Mouse (Mus musculus) stomach, postnatal 0 days (tissue): Measurements from ENCODE around the gene Ggt5.

Source experiments
- CTCF ChIP-seq: IDR thresholded peaks from 2 replicates; pipeline ENCODE4 v1.5.1; 2016; ENCODE audit warnings: antibody characterized with exemption, low read depth, mild to moderate bottlenecking, moderate library complexity
- EP300 ChIP-seq: optimal IDR thresholded peaks from 2 replicates; pipeline ENCODE3; 2016; ENCODE audit warnings: antibody characterized with exemption

DNA sequence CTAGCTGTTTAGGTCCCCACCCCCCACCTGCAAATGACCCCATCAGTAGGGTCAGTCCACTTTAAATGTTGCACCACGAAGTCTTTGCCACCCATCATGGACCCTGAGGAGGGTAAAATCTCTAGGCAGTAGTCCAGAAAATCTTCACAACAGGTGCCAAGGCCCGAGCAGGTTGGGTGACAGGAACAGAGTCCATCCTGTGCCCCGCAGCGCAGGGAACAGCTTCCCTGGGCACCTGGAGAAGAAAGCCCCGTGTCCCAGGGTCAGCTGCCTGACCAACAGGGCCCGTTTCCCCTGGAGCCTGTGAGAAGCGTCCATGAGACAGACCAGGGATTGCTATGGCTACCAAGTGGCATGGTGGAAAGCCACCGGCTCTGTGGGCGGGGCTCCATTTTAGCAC, 53.3 kb downstream of the Ggt5 start:
- no peak for TF ChIP-seq CTCF
- TF ChIP-seq EP300 = no peak
